Comparison of ENCODE assay signal across 8 mouse cellular contexts in genomic region chr16:22009099-22009584, GRCm38 (mm10). TPM values are rescaled to one million over a fixed set of nuclear protein-coding genes. Genes with fewer than 3 reads are reported as not detected.
A peak's percentile ranks its signal among the peaks of the same experiment; 100 is the strongest.
DNase-seq lines count a peak whose midpoint lies in the region; ATAC-seq lines count a peak whose summit lies in the region.

TSS of gene Senp2 (plus strand) at chr16:22009484.

- peaks cover 15% of the 10 kb centered on the region for H3K4me1 ChIP-seq in hindbrain, embryonic 16.5 days (ENCODE audit: control insufficient read depth, insufficient read depth, low read depth, low read length)

- H3K4me2 ChIP-seq in hindbrain, embryonic 16.5 days (ENCODE audit: low read length) = peak within 1 kb of the TSS; percentile 66

- DNase-seq in WW6 (ENCODE audit: low read depth, low spot score) = peak; percentile 99
- peak; percentile 99 to 100 for DNase-seq in cerebellum, postnatal 4 days (ENCODE audit: low spot score in 2 of 2)
- DNase-seq in gastrocnemius, adult 18-20 months (ENCODE audit: low spot score) = peak; percentile 100
- peak; percentile 100 for DNase-seq in left cerebral cortex, adult 18-20 months (ENCODE audit: low spot score in 2 of 2)
- DNase-seq in right cerebral cortex, adult 18-20 months = peak; percentile 100
- DNase-seq in urinary bladder, postnatal 10 days (ENCODE audit: low spot score) = peak; percentile 100

- H3K4me3 ChIP-seq in hindbrain, embryonic 16.5 days (ENCODE audit: low read length) = peak within 1 kb of the TSS; percentile 97
- peak within 1 kb of the TSS; percentile 62 for H3K4me3 ChIP-seq in macrophage (ENCODE audit: inconsistent target)

- WGBS in hindbrain, embryonic 16.5 days = under 1% methylated on average over 38 of the region's 45 CpGs
- WGBS in macrophage (ENCODE audit: missing documents) = 1% methylated on average over 45 of the region's 45 CpGs

- H3K27me3 ChIP-seq in hindbrain, embryonic 16.5 days (replicated peaks; ENCODE audit: control insufficient read depth, insufficient read depth, low read length) = no peaks in the 10 kb centered on the region

- H3K79me2 ChIP-seq in macrophage (ENCODE audit: inconsistent target) = peaks cover 44% of the 10 kb centered on the region

- ATAC-seq in hindbrain, embryonic 16.5 days = peak; percentile 100

- H3K36me3 ChIP-seq in hindbrain, embryonic 16.5 days (ENCODE audit: control insufficient read depth, insufficient read depth, low read length) = no peaks in the 10 kb centered on the region
- H3K36me3 ChIP-seq in macrophage (ENCODE audit: inconsistent target) = no peaks in the 10 kb centered on the region; the same call in 1 of the 2 replicates

- peak within 1 kb of the TSS; percentile 85 for H3K9ac ChIP-seq in hindbrain, embryonic 16.5 days (ENCODE audit: low read depth, low read length)

- no peaks in the 10 kb centered on the region for H3K9me3 ChIP-seq in hindbrain, embryonic 16.5 days (ENCODE audit: control insufficient read depth, low read length)

- H3K27ac ChIP-seq in hindbrain, embryonic 16.5 days (ENCODE audit: low read depth, low read length) = peak within 1 kb of the TSS; percentile 81
- peak within 1 kb of the TSS; percentile 34 for H3K27ac ChIP-seq in macrophage

RNA-seq across cellular contexts. Expression of gene Senp2, which starts in this region (rescaled TPM):
- 10 to 100 TPM; 31.6 to 32.2 TPM for total RNA-seq in gastrocnemius, adult 18-20 months (2021)
- 43.1 and 45.5 TPM in 2 replicates for polyA plus RNA-seq in hindbrain, embryonic 16.5 days (2015; fragmentation: Nextera tagmentation; extraction: Ambion mirVana)
- total RNA-seq in left cerebral cortex, adult 18-20 months (2021) = 100 to 1,000 TPM in 1 of 2 experiments, 10 to 100 TPM in 1; 95.3 to 100 TPM
- total RNA-seq in macrophage (2018; cell fraction: chromatin; rRNA removed) = 100 to 1,000 TPM in 25 of 26 experiments, 10 to 100 TPM in 1; 84.7 to 169 (median 132) TPM
- total RNA-seq in macrophage (2018; cell fraction: cytosol; rRNA removed) = 10 to 100 TPM; 42.8 to 61.5 (median 49.0) TPM
- total RNA-seq in macrophage (2018; cell fraction: nucleus; rRNA removed) = 100 to 1,000 TPM in 10 of 26 experiments, 10 to 100 TPM in 16; 71.7 to 124 (median 95.5) TPM
- polyA plus RNA-seq in macrophage (2018) = 38.2 to 51.7 TPM (median 44.3 TPM) in 3 replicates

Comparison
In these comparisons a context has a peak if more than half of its experiments do, and no peak if none do; other contexts are left out.
1. Peak in every context shown above with its lines: DNase-seq, ATAC-seq, H3K4me3 ChIP-seq and H3K27ac ChIP-seq.